Mouse (Mus musculus): ENCODE measurements around the gene Fam53b. TPM values are rescaled to one million over a fixed set of nuclear protein-coding genes. Genes with fewer than 3 reads are reported as not detected.

Gene Fam53b
- total and polyA plus RNA-seq, 3 experiments: 15.6 to 30.9 (median 22.1) TPM

DNA sequence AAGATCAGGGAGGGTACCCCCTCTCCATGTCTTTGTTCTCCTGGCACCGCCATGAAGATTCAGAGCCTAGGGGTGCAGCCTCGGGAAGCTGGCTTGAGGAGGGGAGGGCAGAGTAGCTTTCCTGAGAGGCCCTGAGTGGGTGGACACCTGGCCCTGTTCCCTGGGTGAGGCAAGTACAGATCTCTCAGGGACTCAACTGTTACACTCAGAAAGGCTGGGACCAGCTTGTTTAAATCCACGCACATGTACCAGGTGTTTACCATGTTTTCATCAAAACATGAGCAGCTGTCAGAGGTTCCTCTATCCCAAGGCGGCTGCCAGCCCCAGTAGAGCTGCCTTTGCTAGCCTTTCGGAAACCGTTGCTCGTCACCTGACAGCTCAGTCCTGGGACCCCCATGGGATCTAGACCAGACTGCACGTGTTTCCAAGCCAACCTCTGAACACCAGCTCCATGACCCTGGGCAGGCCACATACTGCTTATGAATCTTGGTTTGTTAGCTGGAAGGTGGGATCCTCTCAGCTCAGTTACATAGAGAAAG is 116.4 kb downstream of the Fam53b start:
- Histone ChIP-seq H3K4me1 (ENCODE audit: control insufficient read depth in 1 of 2, insufficient read depth in 2 of 2) (peaks cover 15 to 46% of the 10 kb centered on the region in 2 experiments), H3K4me2 (ENCODE audit: insufficient read depth, low read depth, poor library complexity, severe bottlenecking) (no peak overlapping the region), H3K36me3 (replicated peaks in 1 of 2; ENCODE audit: control insufficient read depth in 1 of 2, insufficient read depth in 1 of 2, low read length in 1 of 2) (peaks cover 0 to 4% of the 10 kb centered on the region in 2 experiments), H3K27me3 (replicated peaks) (no peaks in the 10 kb centered on the region), H3K9me3 (replicated peaks; ENCODE audit: low read length) (peaks cover 5% of the 10 kb centered on the region), H3K27ac (ENCODE audit: insufficient read depth, low read depth) (no peak overlapping the region), H3K9ac (ENCODE audit: insufficient read depth, low read depth) (no peak overlapping the region), H3K79me2 (replicated peaks; ENCODE audit: control insufficient read depth, extremely low read depth, insufficient read depth, poor library complexity, severe bottlenecking) (no peaks in the 10 kb centered on the region), H3K4me3 (replicated peaks in 1 of 3; ENCODE audit: low read depth in 2 of 3, low read length in 2 of 3, poor library complexity in 1 of 3) (no peak overlapping the region)
- dilution Hi-C loops (cut with MboI; ENCODE audit: extremely low pct_ligation_motif_present, extremely low pct_unique_long_range_greater_than_20kb, low sequenced_read_pairs) (no loop called here), in situ Hi-C loops (cut with MboI; ENCODE audit: low pct_ligation_motif_present, low pct_unique_long_range_greater_than_20kb, low sequenced_read_pairs) (no loop called here)
- TF ChIP-seq ZC3H11A (IDR thresholded peaks at IDR 0.05; ENCODE audit: low read depth, low read length): no peak
- TF ChIP-seq MXI1 (IDR thresholded peaks at IDR 0.05; ENCODE audit: low read depth, low read length): no peak
- no peak for TF ChIP-seq HCFC1 (IDR thresholded peaks at IDR 0.05; ENCODE audit: low read depth, low read length)
- no peak for TF ChIP-seq RAD21 (IDR thresholded peaks at IDR 0.05; ENCODE audit: low read depth, low read length)
- no peak for TF ChIP-seq MAZ (IDR thresholded peaks at IDR 0.05; ENCODE audit: low read depth, low read length)
- TF ChIP-seq KAT2A (IDR thresholded peaks at IDR 0.05; ENCODE audit: insufficient replicate concordance, low read length): no peak
- no peak for TF ChIP-seq ELF1 (IDR thresholded peaks at IDR 0.05; ENCODE audit: low read depth, low read length)
- no peak for TF ChIP-seq MEF2A (IDR thresholded peaks at IDR 0.05; ENCODE audit: borderline replicate concordance, low read depth, low read length)
- TF ChIP-seq ZMIZ1 (IDR thresholded peaks at IDR 0.05; ENCODE audit: low read depth, low read length): no peak
- TF ChIP-seq POLR2AphosphoS2 (IDR thresholded peaks at IDR 0.05; ENCODE audit: low read depth, low read length): no peak
- no peak for TF ChIP-seq CHD2 (IDR thresholded peaks at IDR 0.05; ENCODE audit: low read length)
- no peak for TF ChIP-seq POLR2A (IDR thresholded peaks at IDR 0.05; ENCODE audit: low read depth, low read length)
- no peak for TF ChIP-seq JUN (IDR thresholded peaks at IDR 0.05; ENCODE audit: insufficient read depth, low read depth, low read length)
- no peak for TF ChIP-seq CHD1 (IDR thresholded peaks at IDR 0.05; ENCODE audit: low read depth, low read length)
- no peak for TF ChIP-seq IRF4 (IDR thresholded peaks at IDR 0.05; ENCODE audit: low read depth, low read length)
- no peak for TF ChIP-seq TBP (conservative IDR thresholded peaks at IDR 0.05; ENCODE audit: low read depth, low read length)
- no peak for DNase-seq (ENCODE audit: extremely low read depth)

DNA sequence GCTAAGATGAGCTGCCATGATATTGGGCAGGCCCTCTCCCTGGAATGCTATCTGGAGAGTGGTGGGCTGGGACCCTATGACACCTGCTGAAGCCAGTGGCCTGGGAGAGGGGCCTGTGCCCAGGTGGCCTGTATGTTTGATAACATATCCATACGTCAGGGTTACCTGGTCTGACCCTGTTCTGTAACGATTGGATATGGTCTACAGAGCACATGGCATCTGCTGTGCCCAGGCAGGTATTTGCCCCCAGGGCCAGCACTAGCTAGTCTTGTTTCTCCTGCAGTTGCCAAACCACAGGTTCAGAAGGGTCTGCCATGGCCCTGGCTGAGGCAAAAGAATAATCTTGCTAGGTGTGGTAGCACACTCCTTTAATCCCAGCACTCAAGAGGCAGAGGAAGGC is 120.1 kb downstream of the Fam53b start:
- no peak for DNase-seq (ENCODE audit: extremely low read depth)
- dilution Hi-C loops (cut with MboI; ENCODE audit: extremely low pct_ligation_motif_present, extremely low pct_unique_long_range_greater_than_20kb, low sequenced_read_pairs) (no loop called here), in situ Hi-C loops (cut with MboI; ENCODE audit: low pct_ligation_motif_present, low pct_unique_long_range_greater_than_20kb, low sequenced_read_pairs) (no loop called here)
- TF ChIP-seq TBP (conservative IDR thresholded peaks at IDR 0.05; ENCODE audit: low read depth, low read length) (no peak), KAT2A (IDR thresholded peaks at IDR 0.05; ENCODE audit: insufficient replicate concordance, low read length) (no peak), NRF1 (IDR thresholded peaks at IDR 0.05; ENCODE audit: low read depth, low read length) (no peak), ZMIZ1 (IDR thresholded peaks at IDR 0.05; ENCODE audit: low read depth, low read length) (no peak), POLR2AphosphoS2 (IDR thresholded peaks at IDR 0.05; ENCODE audit: low read depth, low read length) (no peak), SIN3A (IDR thresholded peaks at IDR 0.05; ENCODE audit: low read length) (no peak), MEF2A (IDR thresholded peaks at IDR 0.05; ENCODE audit: borderline replicate concordance, low read depth, low read length) (no peak), ELF1 (IDR thresholded peaks at IDR 0.05; ENCODE audit: low read depth, low read length) (no peak), CTCF (conservative IDR thresholded peaks at IDR 0.05 in 1 of 2, IDR thresholded peaks at IDR 0.05 in 1 of 2; ENCODE audit: low read depth in 2 of 2, low read length in 2 of 2) (no peak), UBTF (IDR thresholded peaks at IDR 0.05; ENCODE audit: low read depth, low read length) (no peak), BHLHE40 (IDR thresholded peaks at IDR 0.05; ENCODE audit: low read depth, low read length) (no peak), PAX5 (IDR thresholded peaks at IDR 0.05; ENCODE audit: low read length) (no peak), USF1 (IDR thresholded peaks at IDR 0.05; ENCODE audit: low read depth, low read length) (no peak), ETS1 (conservative IDR thresholded peaks at IDR 0.05; ENCODE audit: low read depth, low read length) (no peak), TCF12 (IDR thresholded peaks at IDR 0.05; ENCODE audit: low read depth, low read length) (no peak), NELFE (IDR thresholded peaks at IDR 0.05; ENCODE audit: low read depth, low read length) (no peak), JUN (IDR thresholded peaks at IDR 0.05; ENCODE audit: insufficient read depth, low read depth, low read length) (no peak), ZC3H11A (IDR thresholded peaks at IDR 0.05; ENCODE audit: low read depth, low read length) (no peak), ZKSCAN1 (IDR thresholded peaks at IDR 0.05; ENCODE audit: borderline replicate concordance, low read depth, low read length) (no peak), RAD21 (IDR thresholded peaks at IDR 0.05; ENCODE audit: low read depth, low read length) (no peak)
- Histone ChIP-seq H3K79me2 (replicated peaks; ENCODE audit: control insufficient read depth, extremely low read depth, insufficient read depth, poor library complexity, severe bottlenecking) (no peaks in the 10 kb centered on the region), H3K4me3 (replicated peaks in 1 of 3; ENCODE audit: low read depth in 2 of 3, low read length in 2 of 3, poor library complexity in 1 of 3) (no peak overlapping the region), H3K36me3 (replicated peaks in 1 of 2; ENCODE audit: control insufficient read depth in 1 of 2, insufficient read depth in 1 of 2, low read length in 1 of 2) (peaks cover 0 to 4% of the 10 kb centered on the region in 2 experiments), H3K9ac (ENCODE audit: insufficient read depth, low read depth) (no peak overlapping the region), H3K4me1 (ENCODE audit: control insufficient read depth in 1 of 2, insufficient read depth in 2 of 2) (peaks cover 2 to 34% of the 10 kb centered on the region in 2 experiments; a peak in 3 of 4 replicates), H3K4me2 (ENCODE audit: insufficient read depth, low read depth, poor library complexity, severe bottlenecking) (no peak overlapping the region), H3K27ac (ENCODE audit: insufficient read depth, low read depth) (no peak overlapping the region), H3K9me3 (replicated peaks; ENCODE audit: low read length) (peaks cover 5% of the 10 kb centered on the region), H3K27me3 (replicated peaks) (no peaks in the 10 kb centered on the region)

All from CH12.LX (cell line).